Mouse (Mus musculus) urinary bladder, postnatal 4 days (tissue): ENCODE measurements around the gene Kcnk3.

Source experiments
- DNase-seq, 2 experiments: peaks; one replicate each; pipeline ENCODE4 v3.0.0; 2021 to 2022; ENCODE audit warnings: low spot score in 2 of 2

Kcnk3 gene

GRCm38 (mm10) chr5:30587681-30588300 lies at the start of gene Kcnk3:
Gene Kcnk3, plus strand, starts transcription at chr5:30588170.
- DNase-seq, result peak; percentile 67 to 81

DNA sequence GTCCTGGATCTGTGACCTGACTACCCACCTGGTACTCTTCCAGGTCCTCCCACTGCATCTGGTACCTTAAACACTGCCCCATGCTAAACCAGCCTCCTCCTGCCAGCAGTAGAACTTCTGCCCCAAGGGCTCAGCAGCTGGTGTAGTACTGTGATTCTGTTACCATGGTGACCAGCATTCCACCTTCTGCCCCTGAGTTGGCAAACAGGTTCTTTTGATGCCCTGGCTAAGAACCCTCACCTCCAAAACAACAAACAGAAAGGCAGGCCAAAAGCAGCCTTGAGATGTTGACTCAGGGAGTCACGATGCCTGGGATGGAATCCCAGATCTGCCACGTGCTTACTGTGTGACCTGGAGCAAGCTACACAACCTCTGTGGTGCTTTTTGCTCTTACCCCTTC lies 42.3 kb upstream of the Kcnk3 start, which contains the start of gene Cib4:
TSS of gene Cib4 (minus strand) at position 139 of the 400 bp plus-strand sequence.
- no peak for DNase-seq

DNA sequence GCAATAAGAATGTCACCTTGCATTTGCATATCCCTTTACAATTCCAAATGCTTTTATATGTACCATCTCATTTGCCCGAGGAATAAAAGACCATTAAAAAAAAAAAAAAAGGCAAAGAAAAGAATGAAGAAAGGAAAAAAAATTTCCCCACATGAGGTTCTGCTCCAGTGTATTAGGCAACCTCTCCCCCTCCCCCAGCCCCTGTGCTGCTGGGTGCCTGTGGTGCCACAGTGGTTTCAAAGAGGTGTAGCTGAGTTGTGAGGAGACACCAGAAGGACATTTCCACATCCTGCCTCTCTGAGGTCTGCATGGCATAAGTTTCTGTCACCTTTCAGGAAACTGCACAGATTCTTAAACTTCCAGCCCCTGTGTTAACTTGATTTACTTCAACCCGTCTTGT lies 39.3 kb upstream of the Kcnk3 start:
- DNase-seq, result no peak

DNA sequence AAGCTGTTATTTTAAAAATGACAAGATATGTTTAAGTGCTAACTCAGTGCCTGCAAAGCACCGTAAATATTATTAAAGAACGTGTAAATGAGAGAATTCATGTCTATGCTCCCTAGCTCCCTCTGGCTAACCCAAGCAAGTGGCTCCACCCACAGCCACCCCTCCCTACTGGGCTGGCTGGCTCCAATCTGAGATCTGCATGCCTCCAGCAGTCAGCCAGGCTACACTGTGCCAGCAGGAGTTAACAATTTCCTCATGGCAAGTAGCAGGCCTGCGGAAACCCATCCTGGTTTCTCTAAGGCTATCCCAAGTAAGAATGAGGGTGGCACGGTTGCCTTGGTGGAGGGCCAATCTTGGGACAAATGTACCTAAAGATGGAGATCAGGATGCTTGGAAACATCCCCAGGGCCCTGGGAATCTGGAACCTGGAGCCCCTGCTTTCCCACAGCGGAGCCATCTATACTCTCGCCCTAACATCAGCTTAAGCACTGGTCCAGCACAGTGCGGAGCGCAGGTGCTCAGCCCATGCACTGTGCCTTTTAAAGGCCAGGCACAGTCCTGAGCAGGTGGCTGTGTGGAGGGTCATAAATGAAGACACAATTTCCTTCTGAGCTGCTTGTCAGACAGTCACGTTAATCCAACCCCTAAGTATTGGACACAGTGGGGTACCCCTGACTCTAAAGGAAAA lies 37.5 kb upstream of the Kcnk3 start:
- DNase-seq, result peak in 1 of 2 experiments; percentile 32

GRCm38 (mm10) chr5:30551022-30551638 lies 36.8 kb upstream of the Kcnk3 start:
- no peak for DNase-seq

- no peak for DNase-seq
Observed at GRCm38 (mm10) chr5:30552006-30552405, 36.0 kb upstream of the Kcnk3 start.

DNA sequence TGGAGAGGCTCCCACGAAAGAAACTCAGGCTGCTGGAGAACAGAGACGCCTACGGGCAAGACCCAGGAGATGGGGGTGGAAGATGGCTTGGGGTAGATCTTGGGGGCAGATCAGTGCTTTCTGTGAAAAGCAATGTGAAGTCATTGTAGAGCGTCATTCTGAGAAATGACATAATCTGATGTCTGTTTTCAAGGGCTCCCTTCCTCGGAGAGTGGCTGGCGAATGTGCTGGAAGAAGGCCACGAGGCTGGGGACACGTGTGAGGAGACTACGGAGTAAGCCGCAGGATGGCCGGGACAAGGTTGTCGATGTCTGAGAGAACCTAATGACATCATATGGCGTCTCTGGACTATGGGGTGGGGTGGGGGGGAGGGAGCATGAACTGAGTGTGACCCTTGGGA lies 34.0 kb upstream of the Kcnk3 start:
- no peak for DNase-seq

GRCm38 (mm10) chr5:30554981-30555380 lies 33.0 kb upstream of the Kcnk3 start:
- no peak for DNase-seq

GRCm38 (mm10) chr5:30556284-30556683 lies 31.7 kb upstream of the Kcnk3 start:
- no peak for DNase-seq

- no peak for DNase-seq
Observed at GRCm38 (mm10) chr5:30559421-30559820, 28.5 kb upstream of the Kcnk3 start.

DNA sequence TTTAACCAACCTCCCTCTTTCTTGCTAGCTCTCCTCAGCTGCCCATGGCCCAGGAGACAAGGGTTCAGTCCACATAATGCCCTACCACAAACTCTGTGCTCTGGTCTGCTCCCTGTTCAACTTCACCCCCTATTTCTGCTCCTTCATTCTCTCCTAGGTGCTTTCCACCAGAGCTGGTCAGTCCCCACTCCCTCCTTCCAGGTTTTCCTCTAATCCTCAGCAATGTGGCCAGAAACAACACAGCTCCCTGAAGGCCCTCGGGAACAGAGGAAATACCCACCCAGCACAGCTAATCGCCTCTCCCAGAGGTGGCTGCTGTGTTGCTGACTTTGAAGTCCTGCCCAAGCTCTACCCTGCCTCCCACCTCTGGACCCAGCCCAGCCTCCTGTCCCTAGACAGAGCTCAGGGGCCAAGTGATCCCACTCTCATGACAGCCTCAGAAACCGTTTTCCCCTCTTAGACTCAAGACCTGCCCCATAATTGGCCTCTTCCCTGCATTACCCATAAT lies 27.9 kb upstream of the Kcnk3 start:
- DNase-seq, result no peak

DNA sequence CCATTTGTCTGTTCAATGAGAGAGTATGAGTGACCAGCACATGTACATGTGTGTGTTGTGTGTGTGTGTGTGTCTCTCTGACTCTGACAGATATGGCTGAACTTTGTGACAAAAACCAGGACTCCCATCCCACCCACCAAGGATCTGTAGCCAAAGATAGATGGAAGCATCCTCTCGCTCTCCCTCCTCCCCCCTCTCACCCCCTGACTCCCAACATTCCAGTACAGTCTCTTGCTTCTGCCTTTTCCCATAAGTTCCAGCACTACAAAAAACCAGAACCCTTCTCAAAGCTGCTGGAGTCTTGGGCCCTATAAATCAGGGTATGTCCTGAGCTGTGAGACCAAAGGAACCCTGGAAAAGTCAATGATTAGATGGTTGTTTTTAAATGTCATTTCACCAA lies 19.5 kb upstream of the Kcnk3 start:
- DNase-seq, result no peak

DNA sequence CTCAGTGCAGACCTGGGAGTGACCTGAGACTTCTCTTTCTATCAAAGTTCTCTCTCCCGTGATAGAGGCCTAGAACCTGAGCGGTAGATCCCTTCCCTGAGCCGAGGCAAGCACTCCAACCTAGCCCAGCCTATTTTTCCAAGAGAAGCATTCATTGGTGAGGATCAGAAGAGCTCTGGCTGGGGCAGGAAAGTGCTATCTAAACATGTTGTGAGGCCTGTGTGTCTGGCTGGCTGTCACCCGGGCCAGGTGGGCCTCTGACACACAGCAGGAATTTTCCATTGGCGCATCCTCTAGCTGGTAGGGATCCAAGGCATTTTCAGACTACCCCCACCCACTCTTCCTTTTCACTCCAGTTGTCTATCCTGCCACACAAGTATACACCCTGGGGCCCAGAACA lies 16.1 kb upstream of the Kcnk3 start:
- DNase-seq, result no peak

- no peak for DNase-seq
Observed at GRCm38 (mm10) chr5:30574367-30574766, 13.6 kb upstream of the Kcnk3 start.

DNA sequence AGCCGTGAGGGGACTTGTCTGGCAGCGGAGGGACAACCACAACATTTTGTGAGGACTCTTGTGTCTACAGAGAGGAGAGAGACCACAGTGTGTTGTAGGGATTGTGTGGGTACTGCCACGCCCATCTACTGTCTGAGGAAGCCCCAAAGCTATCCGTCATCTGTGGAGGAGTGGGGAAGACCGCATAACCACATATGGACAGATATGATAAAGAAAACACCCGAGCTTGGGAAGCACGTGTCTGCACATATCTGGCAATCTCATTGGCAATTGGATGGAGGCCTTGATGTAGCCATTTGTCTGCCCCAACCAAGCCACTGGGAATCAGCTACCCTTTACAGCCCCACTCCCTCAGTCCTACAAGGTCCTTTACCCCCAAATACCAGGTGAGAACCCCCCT lies 11.7 kb upstream of the Kcnk3 start:
- DNase-seq, result no peak

DNA sequence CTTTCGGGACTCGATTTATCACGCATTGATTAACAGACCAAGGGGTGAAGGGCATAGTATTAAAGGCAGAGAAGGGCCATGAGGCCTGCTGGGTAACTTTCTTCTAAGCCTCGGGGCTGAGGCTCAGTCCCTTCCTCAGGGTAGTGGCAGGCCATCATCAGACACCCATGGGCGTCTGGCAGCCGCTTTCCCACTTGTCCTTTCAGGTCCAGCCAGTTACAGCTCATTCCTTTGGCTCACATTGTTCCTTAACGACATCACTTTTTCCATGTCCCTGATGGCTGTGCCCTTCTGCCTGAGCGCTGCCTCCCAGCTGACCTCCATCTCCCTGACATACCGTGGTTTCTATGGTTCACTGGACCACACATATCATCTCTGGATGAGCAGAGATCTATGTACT lies 10.7 kb upstream of the Kcnk3 start:
- no peak for DNase-seq

- no peak for DNase-seq
Observed at GRCm38 (mm10) chr5:30577654-30578310, 10.2 kb upstream of the Kcnk3 start.

GRCm38 (mm10) chr5:30578445-30579080 lies 9.4 kb upstream of the Kcnk3 start:
- DNase-seq, result no peak

- no peak for DNase-seq
Observed at GRCm38 (mm10) chr5:30580725-30581124, 7.2 kb upstream of the Kcnk3 start.

DNA sequence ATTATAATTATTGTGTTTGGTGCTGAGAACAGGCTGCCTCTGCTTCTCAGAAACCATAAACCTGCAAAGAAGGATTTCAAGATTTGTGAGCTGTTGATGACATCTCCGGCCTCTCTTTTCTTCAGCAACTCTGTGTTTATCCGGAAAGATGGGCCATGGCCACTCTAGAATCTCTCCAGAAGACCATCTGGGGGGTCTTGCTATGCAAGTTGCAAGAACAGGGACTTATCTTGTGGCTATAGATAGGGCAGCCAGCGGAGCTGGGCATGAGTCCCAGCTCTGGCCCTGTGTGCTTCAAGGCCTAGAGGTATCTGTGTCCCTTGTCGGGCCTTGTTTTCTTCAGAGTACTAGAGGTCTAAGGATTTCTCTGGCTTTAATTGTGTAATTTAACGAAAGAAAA lies 6.0 kb upstream of the Kcnk3 start:
- DNase-seq, result no peak

DNA sequence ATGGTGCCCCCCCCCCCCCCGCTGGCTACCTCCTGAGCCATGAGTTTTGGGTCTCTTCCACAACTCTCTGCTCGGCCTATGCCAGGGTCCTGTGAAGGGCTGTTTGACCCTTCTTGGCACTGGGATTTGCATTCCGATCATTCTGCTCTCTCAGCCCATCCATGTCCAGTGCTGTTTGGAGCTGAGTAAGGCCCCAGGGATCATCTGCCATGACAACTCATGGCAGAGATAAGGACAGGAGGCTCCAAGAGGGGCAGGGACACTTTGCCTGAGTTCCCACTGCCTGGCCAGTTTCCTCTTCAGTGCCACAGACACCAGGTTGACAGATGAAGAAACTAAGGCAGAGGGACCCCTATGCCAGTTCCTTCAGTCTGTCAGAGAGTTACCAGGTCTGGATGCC lies 1.4 kb upstream of the Kcnk3 start:
- no peak for DNase-seq

DNA sequence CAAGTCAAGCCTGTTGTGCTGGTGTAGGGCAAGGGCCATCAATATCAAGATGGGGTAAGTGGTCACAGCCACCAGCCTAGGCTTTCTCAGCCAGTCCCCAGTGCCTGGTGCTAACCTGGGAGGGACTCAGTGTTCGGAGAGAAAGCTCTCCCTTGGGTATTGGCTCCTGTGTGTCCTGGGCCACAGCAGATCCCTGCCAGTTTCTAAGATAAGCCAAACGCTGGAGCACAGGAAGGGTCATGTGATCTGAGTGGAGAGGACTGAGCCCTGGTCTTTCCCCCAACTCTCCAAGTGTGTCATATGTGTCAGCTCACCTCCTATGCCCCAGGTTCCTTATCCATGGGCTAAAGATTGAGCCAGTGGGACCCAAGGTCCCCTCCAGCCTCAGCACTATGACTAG lies 869 bp upstream of the Kcnk3 start:
- DNase-seq, result no peak
